Mouse (Mus musculus): ENCODE data around the gene Gja4. TPM values are rescaled to one million over a fixed set of nuclear protein-coding genes. Genes with fewer than 3 reads are reported as not detected.

Gene Gja4
- polyA plus RNA-seq, 1 experiment from 2014 or later = 11.1 TPM

DNA sequence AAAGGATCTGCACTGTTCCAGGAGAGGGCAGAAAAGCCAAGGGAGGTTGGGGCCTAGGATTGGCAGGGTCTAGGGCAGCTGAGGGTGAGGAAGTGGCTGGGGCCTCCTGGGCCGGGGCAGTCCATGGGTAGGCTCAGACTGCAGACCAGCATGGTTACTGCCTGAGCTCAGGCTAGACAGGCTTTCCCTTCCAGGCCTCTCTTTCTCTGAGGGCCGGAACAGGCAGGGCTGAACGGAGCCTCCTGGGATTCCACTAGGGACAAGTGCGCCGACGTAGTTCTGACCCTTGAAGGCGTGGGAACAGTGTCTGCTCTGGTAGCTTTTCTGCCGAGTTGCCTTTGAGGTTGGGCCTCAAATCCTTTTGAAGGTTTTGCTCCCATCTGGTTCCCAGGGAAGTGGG lies 1.9 kb upstream of the Gja4 start:
- H3K36me3 ChIP-seq (replicated peaks) = no peaks in the 10 kb centered on the region
- H3K27me3 ChIP-seq (ENCODE audit: poor library complexity, severe bottlenecking) = peaks cover 53% of the 10 kb centered on the region
- H3K4me3 ChIP-seq = no peak overlapping the region
- H3K27ac ChIP-seq = no peak overlapping the region
- peaks cover 23% of the 10 kb centered on the region for H3K4me1 ChIP-seq
- 88% methylated on average over 8 of the region's 8 CpGs for WGBS
- DNase-seq (ENCODE audit: extremely low spot score, low spot score) = no peak
- no peaks in the 10 kb centered on the region for H3K9me3 ChIP-seq

DNA sequence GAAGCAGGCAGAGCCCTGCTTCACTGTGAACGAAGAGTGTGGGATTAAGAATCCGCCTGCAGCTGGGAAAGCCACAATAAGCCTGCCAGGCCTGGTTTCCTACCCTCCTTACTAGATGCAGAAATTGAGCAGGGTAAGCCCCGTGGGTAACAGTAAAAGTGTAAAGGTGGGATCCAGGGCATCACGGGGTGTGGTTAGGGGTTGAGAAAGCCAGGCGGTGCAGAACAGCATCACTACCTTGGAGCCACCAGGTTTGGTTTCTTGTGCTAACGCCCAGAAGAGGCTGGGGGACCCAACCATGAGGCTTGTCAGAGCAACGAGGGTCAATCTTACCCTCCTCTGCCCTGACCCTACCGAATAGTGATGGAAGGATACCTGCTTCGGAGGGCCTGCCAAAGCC lies 746 bp upstream of the Gja4 start:
- no peaks in the 10 kb centered on the region for H3K9me3 ChIP-seq
- H3K36me3 ChIP-seq (replicated peaks) = no peaks in the 10 kb centered on the region
- no peak overlapping the region for H3K27ac ChIP-seq
- no peak for DNase-seq (ENCODE audit: extremely low spot score, low spot score)
- H3K4me3 ChIP-seq = peak overlapping the region; percentile 60; the same call in 1 of the 2 replicates
- 43% methylated on average over 9 of the region's 9 CpGs for WGBS
- H3K4me1 ChIP-seq = peaks cover 23% of the 10 kb centered on the region
- H3K27me3 ChIP-seq (ENCODE audit: poor library complexity, severe bottlenecking) = peaks cover 57% of the 10 kb centered on the region

- Histone ChIP-seq H3K4me3 (no peak overlapping the region), H3K27me3 (ENCODE audit: poor library complexity, severe bottlenecking) (peaks cover 57% of the 10 kb centered on the region), H3K9me3 (no peaks in the 10 kb centered on the region), H3K27ac (no peak overlapping the region), H3K4me1 (peaks cover 23% of the 10 kb centered on the region), H3K36me3 (replicated peaks) (no peaks in the 10 kb centered on the region)
- WGBS = 62% methylated on average over 24 of the region's 24 CpGs
- DNase-seq (ENCODE audit: extremely low spot score, low spot score) = no peak
Observed at GRCm38 (mm10) chr4:127312349-127312748, 1.5 kb downstream of the Gja4 start.

DNA sequence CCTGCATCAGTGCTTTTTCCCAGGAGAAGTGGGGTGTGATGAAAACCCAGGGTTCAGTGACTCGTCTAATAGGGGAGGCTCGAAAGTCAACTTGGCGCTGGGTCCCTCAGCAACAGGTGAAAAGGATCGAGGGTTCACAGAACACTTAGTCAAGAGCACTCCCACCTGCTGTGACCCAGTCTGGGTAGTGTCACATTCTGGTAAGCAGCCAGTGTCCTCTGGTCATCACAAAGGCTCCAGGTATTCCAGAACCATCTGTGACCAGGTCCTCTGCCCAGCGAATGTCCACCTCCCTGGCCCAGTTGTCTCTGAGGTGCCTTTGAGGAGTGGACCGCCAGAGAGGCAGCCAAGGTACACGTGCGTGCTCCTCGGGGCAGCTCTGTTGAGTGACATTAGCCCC lies 2.3 kb downstream of the Gja4 start:
- WGBS = 74% methylated on average over 9 of the region's 9 CpGs
- Histone ChIP-seq H3K4me1 (peaks cover 23% of the 10 kb centered on the region), H3K27me3 (ENCODE audit: poor library complexity, severe bottlenecking) (peaks cover 57% of the 10 kb centered on the region), H3K4me3 (no peak overlapping the region), H3K36me3 (replicated peaks) (no peaks in the 10 kb centered on the region), H3K9me3 (no peaks in the 10 kb centered on the region), H3K27ac (no peak overlapping the region)
- DNase-seq (ENCODE audit: extremely low spot score, low spot score) = no peak

DNA sequence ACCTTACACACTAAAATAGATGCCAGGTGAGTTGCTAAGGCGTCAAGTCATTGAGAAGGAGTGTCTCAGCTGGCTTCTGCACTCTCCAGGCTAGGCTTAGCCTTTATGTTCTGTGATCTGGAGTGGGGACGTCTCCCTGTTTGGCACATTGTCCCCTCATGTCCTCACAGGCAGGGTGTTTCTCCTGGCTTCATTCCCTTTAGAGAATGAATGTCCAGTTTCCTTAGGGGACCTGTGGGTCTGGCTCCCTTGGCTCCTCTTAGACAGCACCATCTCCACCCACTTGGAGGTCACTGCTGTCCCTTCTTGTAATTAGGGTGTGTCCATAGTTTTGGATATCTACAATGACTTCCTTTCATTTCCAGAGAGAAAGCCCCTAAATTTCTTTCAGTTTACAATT lies 6.9 kb downstream of the Gja4 start:
- 66% methylated on average over 2 of the region's 2 CpGs for WGBS
- H3K27ac ChIP-seq = no peak overlapping the region
- H3K36me3 ChIP-seq (replicated peaks) = no peaks in the 10 kb centered on the region
- DNase-seq (ENCODE audit: extremely low spot score, low spot score) = no peak
- H3K9me3 ChIP-seq = no peaks in the 10 kb centered on the region
- H3K4me3 ChIP-seq = no peak overlapping the region
- H3K27me3 ChIP-seq (ENCODE audit: poor library complexity, severe bottlenecking) = peaks cover 16% of the 10 kb centered on the region
- H3K4me1 ChIP-seq = no peaks in the 10 kb centered on the region

DNA sequence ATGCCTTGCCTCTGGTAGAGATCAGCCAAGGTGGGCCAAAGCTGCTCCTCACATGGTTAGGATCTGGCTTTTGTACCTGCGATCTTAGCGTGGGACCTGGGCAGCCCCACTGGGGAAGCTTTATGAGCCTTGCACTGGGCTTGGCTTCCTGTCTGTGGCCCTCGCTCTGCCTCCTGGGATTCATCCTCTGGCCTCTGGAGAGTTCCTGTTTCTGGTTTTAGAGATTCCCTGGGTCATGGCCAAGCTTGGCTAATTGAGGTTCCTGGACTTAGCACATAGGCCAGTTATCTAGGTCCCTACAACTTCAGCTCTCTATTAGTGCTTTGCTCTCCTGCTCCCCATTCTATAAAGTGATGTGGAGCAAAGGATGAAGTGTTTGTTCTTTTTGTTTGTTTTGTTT lies 10.0 kb downstream of the Gja4 start:
- H3K9me3 ChIP-seq = no peaks in the 10 kb centered on the region

GRCm38 (mm10) chr4:127300503-127300902 lies 13.3 kb downstream of the Gja4 start:
- Histone ChIP-seq H3K27ac (no peak overlapping the region), H3K27me3 (ENCODE audit: poor library complexity, severe bottlenecking) (no peaks in the 10 kb centered on the region), H3K4me1 (no peaks in the 10 kb centered on the region), H3K9me3 (no peaks in the 10 kb centered on the region), H3K4me3 (no peak overlapping the region), H3K36me3 (replicated peaks) (no peaks in the 10 kb centered on the region)
- WGBS = 84% methylated on average over 5 of the region's 5 CpGs
- no peak for DNase-seq (ENCODE audit: extremely low spot score, low spot score)

More for the DNA sequence above, 10.0 kb downstream of the Gja4 start:
- 87% methylated on average over 3 of the region's 3 CpGs for WGBS
- H3K36me3 ChIP-seq (replicated peaks) = no peaks in the 10 kb centered on the region
- H3K4me3 ChIP-seq = no peak overlapping the region
- H3K27me3 ChIP-seq (ENCODE audit: poor library complexity, severe bottlenecking) = no peaks in the 10 kb centered on the region
- DNase-seq (ENCODE audit: extremely low spot score, low spot score) = no peak
- no peak overlapping the region for H3K27ac ChIP-seq
- no peaks in the 10 kb centered on the region for H3K4me1 ChIP-seq

- no peak for DNase-seq (ENCODE audit: extremely low spot score, low spot score)
- H3K9me3 ChIP-seq = no peaks in the 10 kb centered on the region
- no peaks in the 10 kb centered on the region for H3K27me3 ChIP-seq (ENCODE audit: poor library complexity, severe bottlenecking)
- H3K4me3 ChIP-seq = no peak overlapping the region
- no peak overlapping the region for H3K27ac ChIP-seq
- peaks cover 9% of the 10 kb centered on the region for H3K4me1 ChIP-seq
- no peaks in the 10 kb centered on the region for H3K36me3 ChIP-seq (replicated peaks)
- 83% methylated on average over 5 of the region's 5 CpGs for WGBS
Observed at GRCm38 (mm10) chr4:127292631-127293030, 21.2 kb downstream of the Gja4 start.

DNA sequence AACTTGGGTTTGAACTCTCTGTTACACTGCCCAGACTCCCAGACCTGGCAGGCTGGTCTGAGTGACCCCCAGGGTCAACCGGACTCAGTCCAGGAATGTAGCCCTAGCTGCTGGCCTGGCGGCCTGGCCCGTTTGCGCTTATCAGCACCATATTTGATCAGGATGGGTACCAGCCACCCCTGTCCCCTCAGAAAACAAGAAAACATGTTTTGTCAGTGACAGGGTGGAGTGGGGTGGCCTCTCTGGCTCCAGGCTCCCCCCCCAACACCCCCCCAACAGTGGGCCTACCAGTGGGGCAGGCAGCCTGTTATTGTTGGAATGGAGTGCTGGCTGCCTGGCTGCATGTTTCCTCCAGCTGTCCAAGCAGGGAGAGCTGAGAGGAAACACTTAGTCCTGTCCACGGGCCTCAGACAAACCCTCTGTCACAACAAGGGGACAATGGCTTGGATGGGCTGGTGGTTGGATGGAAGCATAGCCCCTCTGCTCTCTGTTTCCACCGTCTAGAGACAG lies 24.7 kb downstream of the Gja4 start:
- no peak overlapping the region for H3K27ac ChIP-seq
- H3K9me3 ChIP-seq = no peaks in the 10 kb centered on the region

GRCm38 (mm10) chr4:127286907-127287306 lies 26.9 kb downstream of the Gja4 start:
- no peaks in the 10 kb centered on the region for H3K9me3 ChIP-seq
- 87% methylated on average over 4 of the region's 4 CpGs for WGBS
- no peaks in the 10 kb centered on the region for H3K27me3 ChIP-seq (ENCODE audit: poor library complexity, severe bottlenecking)
- no peaks in the 10 kb centered on the region for H3K36me3 ChIP-seq (replicated peaks)
- no peak for DNase-seq (ENCODE audit: extremely low spot score, low spot score)
- H3K4me3 ChIP-seq = no peak overlapping the region
- H3K4me1 ChIP-seq = peaks cover 5% of the 10 kb centered on the region; the same call in 1 of the 2 replicates
- no peak overlapping the region for H3K27ac ChIP-seq

More for the DNA sequence above, 24.7 kb downstream of the Gja4 start:
- no peak for DNase-seq (ENCODE audit: extremely low spot score, low spot score)
- Histone ChIP-seq H3K27me3 (ENCODE audit: poor library complexity, severe bottlenecking) (no peaks in the 10 kb centered on the region), H3K36me3 (replicated peaks) (no peaks in the 10 kb centered on the region), H3K4me3 (no peak overlapping the region), H3K4me1 (peaks cover 9% of the 10 kb centered on the region)
- WGBS = 75% methylated on average over 6 of the region's 6 CpGs

- H3K27ac ChIP-seq = no peak overlapping the region
- no peak for DNase-seq (ENCODE audit: extremely low spot score, low spot score)
- no peaks in the 10 kb centered on the region for H3K36me3 ChIP-seq (replicated peaks)
- H3K4me1 ChIP-seq = peaks cover 13% of the 10 kb centered on the region
- H3K27me3 ChIP-seq (ENCODE audit: poor library complexity, severe bottlenecking) = no peaks in the 10 kb centered on the region
- 84% methylated on average over 9 of the region's 9 CpGs for WGBS
- no peak overlapping the region for H3K4me3 ChIP-seq
- no peaks in the 10 kb centered on the region for H3K9me3 ChIP-seq
Observed at GRCm38 (mm10) chr4:127279241-127279640, 34.6 kb downstream of the Gja4 start.

- no peak overlapping the region for H3K4me3 ChIP-seq
- H3K9me3 ChIP-seq = no peaks in the 10 kb centered on the region
- H3K27ac ChIP-seq = no peak overlapping the region; the same call in 1 of the 2 replicates
- no peaks in the 10 kb centered on the region for H3K27me3 ChIP-seq (ENCODE audit: poor library complexity, severe bottlenecking)
- no peak for DNase-seq (ENCODE audit: extremely low spot score, low spot score)
- WGBS = 58% methylated on average over 9 of the region's 9 CpGs
- no peaks in the 10 kb centered on the region for H3K36me3 ChIP-seq (replicated peaks)
- H3K4me1 ChIP-seq = peaks cover 13% of the 10 kb centered on the region
Observed at GRCm38 (mm10) chr4:127278451-127279001, 35.3 kb downstream of the Gja4 start.

DNA sequence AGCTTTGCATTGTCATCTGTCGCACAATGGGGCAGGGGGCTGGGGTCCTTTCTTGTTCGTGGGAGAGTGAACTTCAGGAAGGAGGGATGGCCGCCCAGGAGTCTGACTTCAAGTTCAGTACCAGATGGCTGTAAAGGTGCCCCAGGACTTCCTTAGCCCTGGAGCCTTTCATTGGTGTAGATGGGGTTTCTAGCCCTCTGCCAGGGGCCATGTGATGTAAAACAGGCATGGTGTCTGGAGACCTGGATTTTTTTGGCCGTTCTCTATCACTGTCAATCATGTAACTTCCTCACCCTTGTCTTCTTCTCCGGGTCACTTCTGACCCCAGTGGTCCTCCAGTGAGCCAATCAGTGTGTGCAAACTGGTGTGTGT lies 49.7 kb downstream of the Gja4 start:
- 0 out of 2 replicates have a peak, but pooled peaks cover 4% of the 10 kb centered on the region for H3K27me3 ChIP-seq (ENCODE audit: poor library complexity, severe bottlenecking)
- H3K4me3 ChIP-seq = no peak overlapping the region
- no peak for DNase-seq (ENCODE audit: extremely low spot score, low spot score)
- H3K9me3 ChIP-seq = no peaks in the 10 kb centered on the region
- peak overlapping the region; percentile 65 for H3K27ac ChIP-seq
- 76% methylated on average over 5 of the region's 5 CpGs for WGBS
- H3K4me1 ChIP-seq = peaks cover 22% of the 10 kb centered on the region
- H3K36me3 ChIP-seq (replicated peaks) = no peaks in the 10 kb centered on the region
